Mouse (Mus musculus) NIH3T3 (cell line): Measurements from ENCODE around the gene Gm20481.
"Not testable (repeated sequence)": the region's sequence is repeated elsewhere in the genome, so short reads cannot be mapped to it uniquely, and the experiment has no call there.

ENCODE experiments used
- DNase-seq: peaks from one replicate; pipeline ENCODE4 v3.0.0-alpha.2; 2012; ENCODE audit warnings: low read depth

Gm20481 gene

DNA sequence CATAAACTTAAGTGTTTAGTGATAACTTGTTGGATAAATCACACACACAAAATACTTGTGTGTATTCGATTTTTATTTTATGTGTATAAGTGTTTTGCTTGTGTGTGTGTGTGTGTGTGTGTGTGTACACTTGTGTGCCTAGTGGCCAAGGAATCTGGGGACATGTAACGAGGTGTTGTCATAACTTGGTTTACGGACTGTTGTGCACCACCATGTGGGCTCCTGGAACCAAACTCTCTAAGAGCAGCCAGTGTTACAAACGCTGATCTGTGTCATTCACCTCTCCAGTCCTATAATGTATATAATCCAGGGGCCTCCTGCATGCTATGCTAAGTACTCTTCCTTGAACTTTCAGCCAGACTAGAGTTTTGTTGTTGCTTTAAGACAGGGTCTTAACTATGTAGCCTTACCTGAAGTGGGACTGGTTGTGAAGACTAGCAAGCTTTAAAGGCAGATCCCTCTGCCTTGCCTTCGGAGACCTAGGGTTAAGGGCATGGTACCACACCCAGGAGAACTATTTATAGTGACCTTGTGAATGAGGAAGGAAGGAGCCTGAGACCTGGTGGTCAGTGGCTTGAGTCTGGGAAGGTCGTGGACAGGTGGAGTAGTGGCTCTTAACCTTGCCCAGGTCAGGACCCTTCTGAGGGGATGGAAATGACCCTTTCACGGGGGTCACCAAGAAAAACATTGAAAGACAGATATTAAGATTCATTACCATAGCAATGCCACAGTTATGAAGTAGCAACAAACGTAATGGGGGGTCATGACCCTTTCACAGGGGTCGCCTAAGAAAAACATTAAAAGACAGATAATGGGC, 33.5 kb downstream of the Gm20481 start:
- DNase-seq, result no peak

DNA sequence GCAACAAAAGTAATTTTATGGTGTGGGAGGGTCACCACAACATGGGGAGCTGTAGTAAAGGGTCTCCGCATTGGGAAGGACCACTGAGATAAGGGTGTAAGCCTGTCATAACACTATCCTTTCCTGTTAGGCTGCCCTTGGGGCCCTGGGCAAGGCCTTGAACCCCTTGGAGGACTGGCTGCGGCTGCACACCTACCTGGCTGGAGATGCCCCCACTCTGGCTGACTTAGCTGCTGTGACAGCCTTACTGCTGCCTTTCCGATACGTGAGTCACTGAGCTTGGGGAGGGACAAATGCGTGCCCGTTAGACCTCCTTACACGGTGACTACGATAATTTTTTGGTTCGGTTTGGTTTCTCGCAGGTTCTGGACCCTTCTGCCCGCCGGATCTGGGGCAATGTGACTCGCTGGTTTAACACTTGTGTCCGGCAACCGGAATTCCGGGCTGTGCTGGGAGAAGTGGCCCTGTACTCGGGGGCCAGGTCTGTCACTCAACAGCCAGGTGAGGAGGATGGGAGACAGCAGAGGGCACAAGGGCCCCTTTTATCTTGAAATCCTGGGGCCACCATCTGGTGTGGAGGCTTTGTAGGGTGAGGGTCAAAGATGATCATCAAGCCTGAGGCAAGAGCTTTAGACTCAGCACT, 34.5 kb downstream of the Gm20481 start:
- DNase-seq, result no peak

DNA sequence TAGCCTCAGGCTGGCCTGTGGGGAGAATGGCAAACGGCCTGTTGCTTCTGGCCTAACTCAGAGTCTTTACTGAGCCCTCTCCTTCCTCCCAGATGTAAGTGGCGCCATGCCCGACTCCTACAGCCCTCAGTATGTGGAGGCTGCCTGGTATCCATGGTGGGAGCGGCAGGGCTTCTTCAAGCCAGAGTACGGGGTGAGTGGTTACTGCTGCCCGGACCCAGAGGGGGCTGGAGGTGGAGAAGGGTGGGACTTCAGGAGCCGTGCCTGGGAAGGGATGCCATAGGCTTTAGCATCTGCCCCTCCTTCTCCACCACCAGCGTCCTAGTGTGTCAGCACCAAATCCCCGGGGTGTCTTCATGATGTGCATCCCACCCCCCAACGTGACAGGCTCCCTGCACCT, 35.4 kb downstream of the Gm20481 start:
- no peak for DNase-seq

DNA sequence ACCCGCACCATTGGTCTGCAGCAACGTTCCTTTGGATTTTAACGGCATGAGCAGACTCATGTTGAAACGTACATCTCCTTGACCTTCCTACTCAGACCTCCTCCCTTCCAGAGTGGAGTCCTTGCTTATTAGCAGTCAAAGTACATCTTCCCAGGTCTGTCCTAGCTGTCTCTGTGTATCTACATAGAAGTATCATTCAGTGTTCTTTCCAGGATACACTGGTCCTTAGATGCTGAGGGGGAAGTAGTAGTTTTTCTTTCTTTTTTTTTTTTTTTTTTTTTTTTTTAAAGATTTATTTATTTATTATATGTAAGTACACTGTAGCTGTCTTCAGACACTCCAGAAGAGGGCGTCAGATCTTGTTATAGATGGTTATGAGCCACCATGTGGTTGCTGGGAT, 36.2 kb downstream of the Gm20481 start:
- DNase-seq, result not testable (repeated sequence)

GRCm38 (mm10) chr17:35007387-35007991, 37.8 kb downstream of the Gm20481 start:
- DNase-seq, result no peak

GRCm38 (mm10) chr17:35009586-35009985, 39.9 kb downstream of the Gm20481 start:
- DNase-seq, result no peak

DNA sequence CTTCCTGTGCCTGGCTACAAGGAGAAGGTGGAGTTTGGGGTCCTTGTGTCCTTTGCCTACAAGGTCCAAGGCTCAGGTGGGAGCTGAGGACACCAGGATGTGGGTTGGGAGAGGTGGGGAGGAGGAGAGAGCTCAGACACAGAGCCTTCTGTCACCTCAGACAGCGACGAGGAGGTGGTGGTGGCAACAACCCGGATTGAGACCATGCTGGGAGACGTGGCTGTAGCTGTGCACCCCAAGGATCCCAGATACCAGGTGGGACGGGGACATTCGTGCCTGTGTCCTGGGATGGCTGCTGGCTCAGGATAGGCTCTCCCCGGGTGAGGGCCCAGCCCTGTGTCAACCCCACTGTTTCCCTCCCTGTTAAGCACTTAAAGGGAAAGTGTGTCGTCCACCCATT, 41.7 kb downstream of the Gm20481 start:
- no peak for DNase-seq

DNA sequence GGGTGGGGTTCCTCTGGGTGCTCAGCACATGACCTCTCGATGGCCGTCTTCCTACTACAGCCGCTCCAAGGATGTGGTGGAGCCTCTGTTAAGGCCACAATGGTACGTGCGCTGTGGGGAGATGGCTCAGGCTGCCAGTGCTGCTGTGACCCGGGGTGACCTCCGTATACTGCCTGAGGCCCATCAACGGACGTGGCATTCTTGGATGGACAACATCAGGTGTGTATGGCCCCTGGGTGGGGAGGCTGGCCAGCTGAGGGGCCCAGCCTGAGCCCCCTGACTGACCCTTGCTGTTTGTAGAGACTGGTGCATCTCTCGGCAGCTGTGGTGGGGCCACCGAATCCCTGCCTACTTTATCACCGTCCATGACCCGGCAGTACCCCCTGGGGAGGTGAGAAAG, 42.7 kb downstream of the Gm20481 start:
- DNase-seq, result no peak

DNA sequence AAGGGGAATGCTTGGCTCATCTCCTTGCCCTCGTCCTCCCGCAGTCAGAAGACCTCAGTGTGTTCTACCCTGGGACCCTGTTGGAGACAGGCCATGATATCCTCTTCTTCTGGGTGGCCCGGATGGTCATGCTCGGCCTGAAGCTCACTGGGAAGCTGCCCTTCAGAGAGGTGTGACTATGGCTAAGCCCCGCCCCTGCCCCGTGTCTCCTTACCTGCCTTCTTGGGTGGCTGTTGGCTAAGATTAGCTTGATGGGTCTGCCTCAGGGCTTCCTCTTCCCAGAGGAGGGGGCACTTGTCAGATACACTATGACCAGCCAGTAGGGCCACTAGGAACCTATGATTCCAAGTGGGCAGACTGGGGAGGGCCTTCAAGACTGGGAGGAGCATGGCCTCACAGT, 43.5 kb downstream of the Gm20481 start:
- no peak for DNase-seq

GRCm38 (mm10) chr17:35015296-35015695, 45.6 kb downstream of the Gm20481 start:
- DNase-seq, result no peak

- peak; percentile 76 for DNase-seq
Measured at GRCm38 (mm10) chr17:35016376-35016775, 46.7 kb downstream of the Gm20481 start, which contains the start of gene Vwa7. Gene Vwa7, plus strand, starts transcription at chr17:35016579.

DNA sequence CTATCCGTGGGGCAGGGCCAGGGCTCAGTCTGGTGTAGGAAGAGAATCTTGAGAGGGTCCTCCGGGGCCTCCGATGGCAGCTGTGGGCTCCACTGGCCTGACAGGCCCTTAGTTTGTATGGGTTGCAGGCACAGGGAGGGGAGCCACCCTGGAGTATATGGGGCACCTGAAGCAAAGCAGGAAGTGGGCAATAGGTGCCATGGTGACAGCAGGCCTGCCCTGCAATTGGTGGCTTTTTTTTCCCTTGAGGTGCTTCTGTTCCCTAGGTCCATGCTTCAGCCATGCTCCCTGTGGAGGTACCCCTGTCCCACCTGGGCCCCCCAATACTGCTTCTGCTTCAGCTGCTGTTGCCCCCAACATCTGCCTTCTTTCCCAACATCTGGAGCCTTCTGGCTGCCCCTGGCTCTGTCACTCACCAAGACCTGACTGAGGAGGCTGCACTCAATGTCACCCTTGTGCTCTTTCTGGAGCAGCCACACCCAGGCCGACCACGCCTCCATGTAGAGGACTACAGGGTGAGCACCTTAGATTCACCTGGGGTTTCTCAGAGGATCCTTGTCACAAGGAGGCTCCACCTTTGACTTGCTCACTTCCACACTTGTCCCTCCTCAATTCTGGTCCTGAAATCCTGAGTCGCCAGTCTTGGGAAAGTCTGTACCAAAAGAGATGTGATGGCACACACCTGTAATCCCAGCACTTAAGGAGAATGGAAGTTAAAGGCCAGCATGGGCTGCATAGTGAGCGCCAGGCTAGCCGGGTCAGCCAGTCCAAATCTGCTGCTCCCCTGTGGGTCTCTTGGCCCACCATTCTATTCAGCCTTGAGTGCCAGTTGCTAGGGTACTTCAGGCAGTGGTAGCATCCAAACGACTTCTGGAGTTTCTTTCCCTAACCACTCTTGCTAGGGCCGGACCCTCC, 47.3 kb downstream of the Gm20481 start:
- DNase-seq, result no peak

DNA sequence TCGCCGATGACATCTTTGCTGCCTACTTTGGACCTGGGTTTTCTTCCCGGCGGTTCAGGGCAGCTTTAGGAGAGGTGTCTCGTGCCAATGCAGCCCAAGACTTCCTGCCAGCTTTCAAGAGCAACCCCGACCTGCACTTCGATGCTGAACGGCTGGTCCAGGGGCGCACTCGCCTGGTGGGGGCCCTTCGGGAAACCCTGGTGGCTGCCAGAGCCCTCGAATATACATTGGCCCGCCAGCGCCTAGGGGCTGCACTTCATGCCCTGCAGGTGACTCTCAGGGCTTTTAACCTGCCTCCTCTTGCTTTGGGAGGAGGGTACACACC, 48.0 kb downstream of the Gm20481 start:
- no peak for DNase-seq

DNA sequence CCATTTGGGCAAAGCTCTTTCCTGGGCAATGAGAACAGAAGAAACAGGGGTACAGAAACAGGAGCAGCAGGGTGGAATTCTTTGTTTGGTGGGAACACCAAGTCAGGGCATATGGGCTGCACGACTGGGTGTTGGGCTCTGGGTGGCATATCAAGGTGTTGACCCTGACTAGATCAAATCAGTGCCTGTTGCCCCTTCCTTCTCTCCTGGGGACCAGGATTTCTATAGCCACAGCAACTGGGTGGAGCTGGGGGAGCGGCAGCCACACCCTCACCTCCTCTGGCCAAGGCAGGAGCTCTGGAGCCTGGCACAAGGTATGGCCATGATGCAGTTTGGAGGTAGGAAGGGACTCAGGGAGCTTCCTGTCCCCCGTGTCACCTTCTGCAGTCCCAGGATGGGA, 48.5 kb downstream of the Gm20481 start:
- DNase-seq, result no peak

DNA sequence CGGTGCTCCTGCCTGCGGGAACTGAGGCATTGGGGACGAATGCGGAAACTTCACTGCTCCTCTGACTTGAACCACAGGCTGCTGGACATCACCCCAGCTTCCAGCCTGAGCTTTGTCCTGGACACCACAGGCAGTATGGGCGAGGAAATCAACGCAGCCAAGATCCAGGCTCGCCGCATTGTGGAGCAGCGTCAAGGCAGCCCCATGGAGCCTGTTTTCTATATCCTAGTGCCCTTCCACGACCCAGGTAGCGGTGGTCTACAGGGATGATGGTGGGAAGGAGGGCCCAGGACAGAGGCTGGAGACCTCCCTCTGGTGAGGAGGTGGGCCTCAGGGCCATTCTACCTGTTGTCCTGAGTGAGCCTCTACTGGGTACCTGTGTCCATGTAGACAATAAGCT, 50.2 kb downstream of the Gm20481 start:
- DNase-seq, result no peak

DNA sequence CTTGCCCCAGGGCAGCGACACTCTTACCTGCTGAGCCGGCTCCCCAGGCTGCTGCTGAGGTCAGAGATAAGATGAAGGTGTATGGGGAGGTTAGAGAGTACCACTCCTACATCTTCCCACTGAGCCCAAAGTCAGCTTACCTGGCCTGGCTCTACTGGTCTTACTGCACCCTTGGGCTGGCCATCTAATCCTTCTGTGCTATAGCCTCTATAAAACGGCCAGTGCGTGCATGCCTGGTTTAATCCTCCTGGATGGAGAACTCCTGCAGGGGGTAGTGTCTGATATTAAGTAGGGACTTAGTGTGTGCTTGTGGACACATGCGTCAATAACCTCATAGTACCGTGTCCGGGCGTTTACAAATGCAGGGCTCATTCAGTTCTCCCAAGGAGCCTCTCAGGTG, 50.8 kb downstream of the Gm20481 start:
- DNase-seq, result no peak

- peak; percentile 94 for DNase-seq
Measured at GRCm38 (mm10) chr17:35021163-35021808, 51.6 kb downstream of the Gm20481 start.
